Mouse (Mus musculus) ES-E14 (cell line): ENCODE data around the gene Kdm4a.

Experiments
- CHD2 ChIP-seq: IDR thresholded peaks from 2 replicates; pipeline ENCODE4 v1.6.1; 2014; ENCODE audit warnings: mild to moderate bottlenecking, low read depth, low read length, inconsistent platforms
- HCFC1 ChIP-seq: IDR thresholded peaks from 2 replicates; pipeline ENCODE4 v1.6.1; 2012; ENCODE audit warnings: low read length, inconsistent platforms, borderline replicate concordance; ENCODE audit not compliant: insufficient read depth
- ZC3H11A ChIP-seq: IDR thresholded peaks from 2 replicates; pipeline ENCODE4 v1.6.1; 2012; ENCODE audit warnings: low read depth, mild to moderate bottlenecking, inconsistent platforms, low read length, borderline replicate concordance

DNA sequence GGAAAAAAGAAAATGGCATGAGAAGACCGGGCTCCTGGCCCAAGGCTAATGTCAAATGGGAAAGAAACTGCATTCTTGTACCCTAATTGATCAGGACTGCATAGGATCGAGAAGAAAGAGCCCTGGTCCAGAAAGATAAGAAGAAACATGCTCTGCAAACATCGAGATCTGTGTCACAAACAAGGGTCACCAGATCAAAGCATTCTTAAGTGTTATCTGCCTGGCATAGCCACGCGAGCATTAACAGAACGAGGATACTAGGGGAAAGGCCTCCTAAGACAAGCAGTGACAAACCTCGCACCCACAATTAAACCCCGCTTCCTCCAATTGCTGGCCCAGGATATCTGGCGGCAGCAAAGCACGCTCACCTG lies 31.5 kb downstream of the Kdm4a start:
- TF ChIP-seq HCFC1 (no peak), CHD2 (no peak), ZC3H11A (no peak)
